Mouse (Mus musculus): Measurements from ENCODE around the gene Tut7.
A peak's percentile ranks its signal among the peaks of the same experiment; 100 is the strongest.
"Not testable (repeated sequence)": the region's sequence is repeated elsewhere in the genome, so short reads cannot be mapped to it uniquely, and the experiment has no call there.

Tut7 gene

DNA sequence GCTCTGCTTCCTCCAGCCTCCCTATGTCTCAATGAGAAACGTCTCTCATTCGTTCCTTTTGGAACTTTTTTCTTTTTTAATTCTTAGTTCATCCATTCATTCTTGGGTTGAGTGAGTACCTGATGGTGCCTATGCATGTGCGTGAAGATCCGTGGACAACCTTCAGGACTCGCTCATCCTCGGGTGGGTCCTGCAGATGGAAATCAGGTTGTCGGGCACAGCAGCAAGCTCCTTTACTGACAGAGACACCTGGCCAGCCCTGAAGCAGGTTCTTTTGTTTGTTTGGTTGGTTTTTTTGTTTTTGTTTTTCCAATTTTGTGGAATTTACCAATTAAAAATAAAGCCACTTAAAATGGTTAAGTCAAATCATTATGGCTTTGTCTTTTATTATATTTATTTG, 9.9 kb upstream of the Tut7 start:
- DNase-seq (ENCODE audit: low read depth, low spot score), result no peak

DNA sequence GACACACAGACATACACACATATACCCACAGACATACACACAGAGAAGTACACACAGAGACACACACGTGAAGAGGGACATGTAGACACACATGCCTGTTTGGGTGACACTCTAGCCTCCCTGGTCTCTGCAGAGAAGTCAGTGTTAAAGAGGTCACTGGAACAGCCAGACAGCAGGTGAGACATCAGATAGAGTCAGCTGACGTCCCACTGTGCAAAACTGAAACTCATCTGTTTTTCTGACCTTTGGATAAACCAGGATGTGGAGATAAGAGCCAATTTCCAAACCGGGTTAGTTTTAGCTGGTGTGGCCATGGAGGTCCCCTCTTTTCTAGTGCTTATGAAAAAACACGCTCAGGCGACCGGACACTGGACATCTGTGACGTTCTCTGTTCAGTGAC, 9.5 kb upstream of the Tut7 start:
- DNase-seq (ENCODE audit: low read depth, low spot score), result no peak

DNA sequence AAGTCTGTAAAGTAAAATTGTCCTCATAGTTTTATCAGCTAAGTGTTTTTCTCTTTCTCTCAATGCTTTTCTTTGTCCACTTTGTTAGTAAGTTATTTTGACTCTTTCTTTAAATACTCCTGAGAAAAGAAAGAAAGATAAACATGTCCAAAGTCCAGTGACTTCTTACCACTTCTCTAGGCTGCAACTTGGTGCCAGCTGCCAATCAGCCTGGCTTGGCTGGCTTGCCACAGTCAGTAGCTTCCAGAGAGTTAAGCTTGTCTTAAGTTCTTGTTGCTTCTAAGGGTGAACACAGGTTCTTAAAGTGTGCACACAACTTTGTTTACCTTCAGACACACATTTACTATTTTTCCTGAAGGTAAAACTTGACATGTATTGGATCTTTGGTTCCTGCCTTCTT, 3.0 kb upstream of the Tut7 start:
- no peak for DNase-seq (ENCODE audit: low read depth, low spot score)

DNA sequence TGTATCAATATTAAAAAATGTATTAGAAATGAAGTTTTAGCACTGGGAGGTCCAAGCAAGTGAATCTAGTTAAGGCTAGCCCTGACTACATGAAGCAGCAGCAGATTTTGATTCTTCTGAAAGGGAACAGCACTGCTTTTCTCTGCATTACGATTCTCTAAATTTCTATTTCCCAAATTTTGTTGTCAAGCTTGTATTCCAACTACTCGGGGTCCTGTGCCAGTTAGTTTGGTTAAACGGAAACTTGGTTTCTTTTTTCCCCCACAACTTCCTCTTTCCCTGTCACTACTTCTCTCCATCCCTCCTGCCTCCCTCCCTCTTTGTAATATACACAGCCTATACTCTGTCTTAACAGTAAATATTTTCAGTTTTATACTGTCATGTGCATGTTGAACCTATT, 2.1 kb downstream of the Tut7 start:
- DNase-seq (ENCODE audit: low read depth, low spot score), result no peak

DNA sequence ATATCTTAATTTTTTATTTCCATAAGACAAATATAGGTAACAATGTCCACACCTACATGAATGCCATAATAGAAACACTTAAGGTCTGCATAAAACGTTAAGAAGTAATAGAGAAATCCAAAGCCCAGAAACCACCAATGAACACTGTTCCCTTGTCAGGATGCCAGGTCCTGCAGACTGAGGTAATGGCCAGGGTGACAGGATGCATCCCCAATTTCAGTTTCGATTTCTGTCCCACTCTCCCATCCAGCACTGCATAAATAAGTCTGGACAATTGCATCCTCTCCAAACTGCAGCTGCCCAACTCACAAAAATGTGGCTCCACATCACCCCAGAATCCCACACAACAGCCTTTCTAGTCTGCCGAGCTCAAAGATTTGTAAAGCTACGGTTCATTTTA, 2.8 kb downstream of the Tut7 start:
- no peak for DNase-seq (ENCODE audit: low read depth, low spot score)

DNA sequence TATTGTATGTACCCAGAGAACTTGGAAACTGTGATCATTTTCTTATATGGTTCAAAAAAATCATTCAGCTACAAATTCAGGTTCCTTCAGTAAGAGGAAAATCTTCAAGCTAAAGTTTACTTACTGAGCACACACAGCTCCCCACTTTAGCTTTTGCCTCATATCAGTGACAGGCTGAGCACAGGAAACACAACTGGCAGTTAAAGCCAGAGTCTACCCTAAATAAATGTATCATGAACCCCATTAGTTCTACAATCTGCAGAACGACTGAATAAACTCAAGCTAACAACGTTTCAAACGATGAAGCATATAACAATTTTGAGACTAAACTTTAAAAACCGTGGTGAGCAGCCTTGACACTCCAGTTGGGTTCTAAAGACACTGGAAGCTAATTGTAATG, 5.6 kb downstream of the Tut7 start:
- no peak for DNase-seq (ENCODE audit: low read depth, low spot score)

DNA sequence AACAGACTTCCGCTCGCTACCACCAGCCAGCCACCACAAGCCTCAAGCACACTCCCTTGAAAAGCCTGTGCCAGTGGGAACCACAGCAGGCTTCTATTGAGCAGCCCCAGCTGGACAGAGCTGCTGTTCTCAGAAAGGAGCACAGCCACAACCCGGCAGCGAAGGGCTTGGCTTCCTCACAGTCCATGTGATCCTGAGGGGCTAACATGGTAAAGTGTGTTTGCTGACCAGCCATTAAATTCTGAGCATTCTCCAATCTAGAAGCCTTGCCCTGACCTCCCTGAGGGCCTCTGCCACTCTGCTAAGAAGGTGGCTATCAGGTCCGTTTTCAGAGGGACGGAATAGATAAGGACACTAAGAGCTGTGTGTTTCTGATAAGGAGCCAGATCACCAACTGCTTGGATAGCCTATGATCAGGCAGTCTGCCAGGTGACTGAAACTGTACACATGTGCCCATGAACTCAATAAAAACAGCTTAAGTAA, 8.8 kb downstream of the Tut7 start:
- DNase-seq (ENCODE audit: low read depth, low spot score), result no peak

DNA sequence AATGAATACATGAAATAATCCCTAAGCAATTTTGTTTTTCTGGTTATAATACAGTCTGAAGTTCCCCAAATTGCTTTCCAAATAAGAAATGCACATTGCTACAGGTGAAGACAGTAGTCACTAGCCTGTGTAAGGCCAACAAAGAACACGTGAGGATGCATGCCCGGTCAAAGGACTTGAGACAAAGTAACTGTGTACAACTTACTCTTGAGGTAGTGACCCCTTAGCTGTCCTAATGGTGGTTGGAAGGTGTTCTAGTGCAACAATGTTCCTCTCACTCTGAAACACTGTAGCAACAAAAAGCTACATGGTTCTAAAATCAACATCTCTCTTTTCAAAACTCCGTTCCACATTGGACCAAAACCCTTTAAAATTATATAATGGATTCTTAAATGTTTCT, 11.4 kb downstream of the Tut7 start:
- DNase-seq (ENCODE audit: low read depth, low spot score), result no peak

DNA sequence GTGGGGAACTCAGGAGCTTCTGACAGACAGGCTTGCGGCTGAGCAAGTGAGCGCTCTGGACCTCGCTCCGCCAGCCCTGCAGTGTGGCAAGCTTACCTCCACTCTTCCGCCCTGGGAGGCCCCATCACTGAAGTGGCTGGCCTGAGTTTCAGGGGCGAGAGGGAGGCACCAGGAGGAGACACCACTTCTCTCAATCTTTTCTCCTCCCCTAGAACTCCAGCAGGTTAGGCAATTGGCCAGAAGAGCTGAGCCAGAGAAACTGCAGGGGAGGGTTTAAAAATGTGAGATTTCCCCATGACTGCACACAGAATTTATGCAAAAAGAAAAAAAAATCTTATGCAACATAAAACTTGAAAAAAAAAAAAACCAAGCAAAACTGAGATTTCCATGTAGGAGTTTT, 21.9 kb downstream of the Tut7 start:
- DNase-seq (ENCODE audit: low read depth, low spot score), result no peak

DNA sequence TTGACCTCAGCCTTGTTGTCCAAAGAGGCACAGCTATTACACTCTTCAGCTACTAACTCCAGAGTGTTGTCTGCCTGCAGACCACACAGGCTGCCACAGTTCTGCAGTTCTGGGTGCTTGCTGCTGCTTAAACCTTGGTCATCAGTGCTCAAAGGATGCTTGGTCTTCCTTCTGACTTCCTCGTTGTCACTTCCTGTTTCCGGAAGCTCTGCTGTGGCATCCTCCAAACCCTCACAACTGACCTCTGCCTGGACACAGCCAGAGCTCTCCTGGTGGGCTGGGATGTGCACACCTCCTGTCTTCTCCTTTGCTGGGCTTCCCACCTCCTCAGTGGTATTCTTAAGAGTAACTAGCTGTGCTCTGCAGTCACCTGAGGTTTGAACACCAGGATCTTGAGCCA, 22.9 kb downstream of the Tut7 start:
- no peak for DNase-seq (ENCODE audit: low read depth, low spot score)

DNA sequence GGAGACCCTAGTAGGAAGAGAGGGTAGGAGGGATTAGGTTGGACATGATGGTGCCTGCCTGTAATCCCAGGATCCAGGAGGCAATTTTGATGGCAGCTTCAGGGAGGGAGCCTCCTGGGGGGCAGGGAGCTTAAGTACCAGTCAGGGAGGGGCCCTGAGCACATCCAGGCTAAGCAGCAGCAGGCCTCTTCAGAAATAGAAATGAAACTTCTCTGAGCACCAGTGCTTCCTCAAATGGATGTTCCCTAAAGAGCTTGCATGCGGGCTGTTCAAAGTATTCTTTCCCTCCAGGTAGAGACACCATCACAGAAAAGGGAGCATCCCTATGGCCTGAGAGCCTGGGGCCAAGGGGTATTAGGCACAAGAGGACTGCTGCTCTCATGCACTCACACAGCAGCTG, 24.6 kb downstream of the Tut7 start:
- no peak for DNase-seq (ENCODE audit: low read depth, low spot score)

DNA sequence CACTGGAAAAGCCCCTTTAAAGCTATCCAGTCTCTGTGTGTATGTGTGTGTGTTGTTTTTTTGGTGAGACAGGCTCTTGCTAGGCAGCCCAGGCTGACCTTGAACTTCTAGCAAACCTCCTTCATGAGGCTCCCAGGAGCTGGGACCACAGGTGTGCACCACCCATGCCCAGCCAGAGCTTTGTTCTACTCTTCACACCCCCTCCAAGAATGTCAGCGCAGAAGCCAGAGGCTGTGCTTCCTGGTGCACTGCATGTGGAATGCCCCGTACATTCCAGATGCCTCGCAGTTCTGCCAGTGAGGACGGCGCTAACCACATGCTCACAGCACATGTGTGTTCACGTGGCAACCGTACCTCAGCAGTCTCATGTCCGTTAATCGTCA, 26.5 kb downstream of the Tut7 start:
- no peak for DNase-seq (ENCODE audit: low read depth, low spot score)

DNA sequence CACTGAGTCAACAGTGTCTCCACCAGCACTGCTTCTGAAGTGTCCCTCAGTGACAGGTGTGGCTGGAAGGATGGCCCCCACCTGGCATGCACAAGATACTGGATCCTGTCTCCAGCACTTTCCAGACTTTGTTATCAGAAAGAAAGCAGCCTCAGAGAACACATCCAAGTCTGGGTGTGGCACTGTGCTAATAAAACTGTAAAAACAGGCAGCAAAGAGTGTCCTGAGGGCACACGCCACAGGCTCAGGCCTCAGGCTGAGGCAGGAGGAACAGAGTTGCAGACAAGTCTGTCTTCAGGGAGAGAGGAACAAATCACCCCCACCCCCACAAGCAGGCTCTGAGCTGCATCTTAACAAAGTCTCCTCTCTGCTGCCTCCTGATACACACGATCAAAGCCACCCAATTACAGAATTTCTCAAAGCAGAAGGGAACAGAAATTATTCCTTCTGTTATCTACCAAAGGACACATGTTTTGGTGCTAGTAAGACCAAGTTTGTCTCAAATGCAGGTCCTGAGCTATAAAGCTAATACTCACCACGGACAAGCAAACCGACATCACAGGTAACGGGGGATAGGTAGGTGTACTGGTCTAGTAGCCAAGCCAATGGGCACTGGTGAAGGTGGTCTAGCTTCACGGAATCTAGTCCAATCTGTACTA, 27.0 kb downstream of the Tut7 start:
- DNase-seq (ENCODE audit: low read depth, low spot score), result no peak

DNA sequence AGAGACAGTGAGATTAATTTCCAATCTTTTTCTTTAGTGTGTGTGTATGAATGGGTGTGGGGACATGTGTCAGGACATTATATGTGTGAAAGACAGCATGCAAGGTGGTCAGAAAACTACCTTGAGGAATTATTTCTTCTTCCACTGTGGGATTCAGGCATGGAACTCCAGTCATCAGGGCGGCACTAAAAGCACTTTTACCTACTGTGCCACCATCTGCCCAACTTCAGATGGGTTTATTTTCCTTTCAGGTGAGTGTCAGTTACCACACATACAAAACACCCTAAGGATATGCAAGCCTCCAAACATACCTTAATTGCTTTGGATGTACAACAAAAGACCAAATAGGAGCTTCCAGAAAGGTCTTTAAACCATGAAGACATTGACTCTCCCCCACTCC, 28.2 kb downstream of the Tut7 start:
- DNase-seq (ENCODE audit: low read depth, low spot score), result no peak

DNA sequence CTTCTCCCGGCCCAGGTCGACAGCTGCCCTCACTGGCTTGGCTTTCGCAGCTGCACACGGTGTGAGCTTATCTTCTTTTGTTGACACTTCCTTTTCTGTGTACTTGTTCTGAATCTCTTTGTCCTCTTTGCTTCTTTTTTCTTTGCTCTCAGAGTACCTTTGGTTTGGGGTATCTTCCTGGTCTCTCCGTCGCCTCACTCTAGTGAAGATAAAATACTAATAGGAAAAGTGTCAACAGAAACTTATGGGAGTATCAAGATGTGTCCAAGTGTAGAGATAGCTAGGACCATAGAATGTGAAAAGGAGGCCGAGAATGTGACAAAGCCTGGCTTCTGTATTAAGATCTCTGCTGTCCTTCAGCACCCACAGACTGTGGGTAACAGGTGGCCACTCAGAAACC, 40.8 kb downstream of the Tut7 start, which contains the start of gene Gm49354:
Gene Gm49354, minus strand, starts transcription at position 101 of the 400 bp plus-strand sequence.
- no peak for DNase-seq (ENCODE audit: low read depth, low spot score)

DNA sequence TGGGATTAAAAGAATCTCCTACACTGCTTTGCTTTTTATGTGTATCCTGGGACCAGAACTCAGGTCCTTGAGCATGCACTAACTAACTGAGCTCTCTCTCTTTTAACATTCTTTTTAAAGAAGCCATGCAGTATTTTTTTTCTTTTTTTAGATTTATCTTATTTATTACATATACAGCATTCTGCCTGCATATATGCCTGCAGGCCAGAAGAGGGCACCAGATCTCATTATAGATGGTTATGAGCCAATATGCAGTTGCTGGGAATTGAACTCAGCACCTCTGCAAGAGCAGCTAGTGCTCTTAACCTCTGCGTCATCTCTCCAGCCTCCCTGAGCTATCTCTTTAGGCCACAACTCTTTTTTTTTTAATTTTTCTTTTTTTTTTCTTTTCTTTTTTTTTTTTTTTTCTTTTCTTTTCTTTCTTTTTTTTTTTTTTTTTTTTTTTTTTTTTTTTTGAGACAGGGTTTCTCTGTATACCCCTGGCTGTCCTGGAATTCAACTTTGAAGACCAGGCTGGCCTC, 43.1 kb downstream of the Tut7 start:
- DNase-seq (ENCODE audit: low read depth, low spot score), result not testable (repeated sequence)

DNA sequence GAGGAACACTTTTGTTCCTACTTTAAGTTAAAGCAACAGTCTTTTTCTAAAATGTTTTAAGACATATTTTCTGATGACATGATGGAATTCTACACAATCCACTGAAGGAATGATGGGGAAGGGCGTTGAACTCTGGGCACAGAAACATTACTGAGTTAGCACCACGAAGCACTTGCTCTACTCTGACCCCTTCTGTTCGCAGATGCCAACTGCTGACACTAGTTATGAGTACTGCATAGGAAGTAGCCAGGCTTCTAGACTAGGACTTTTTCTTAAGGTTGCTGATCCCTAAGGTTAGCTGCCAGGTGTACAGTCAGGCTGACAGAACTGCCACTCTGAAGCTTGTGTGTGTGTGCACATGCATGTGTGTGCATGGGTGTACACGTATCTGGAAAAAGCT, 43.7 kb downstream of the Tut7 start:
- DNase-seq (ENCODE audit: low read depth, low spot score), result no peak

DNA sequence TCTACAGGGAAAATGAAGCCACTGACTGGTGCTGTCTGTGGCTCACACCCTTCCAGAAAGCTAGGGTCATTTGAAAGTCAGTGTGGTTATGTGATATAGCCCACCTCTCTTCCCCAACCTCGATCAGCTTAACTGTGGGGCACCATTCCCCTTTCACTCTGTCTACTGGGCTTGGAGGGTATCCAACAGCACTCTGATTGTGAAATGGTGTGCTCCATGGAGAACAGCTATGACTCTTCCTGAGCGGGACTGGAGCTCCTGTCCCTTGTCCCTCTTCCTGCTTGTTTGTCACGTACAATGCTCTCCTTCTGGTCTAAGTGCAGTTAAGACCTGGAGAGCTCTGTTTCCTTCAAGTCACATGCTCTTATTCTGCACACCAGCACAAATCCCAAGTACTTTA, 47.8 kb downstream of the Tut7 start:
- DNase-seq (ENCODE audit: low read depth, low spot score), result no peak

DNA sequence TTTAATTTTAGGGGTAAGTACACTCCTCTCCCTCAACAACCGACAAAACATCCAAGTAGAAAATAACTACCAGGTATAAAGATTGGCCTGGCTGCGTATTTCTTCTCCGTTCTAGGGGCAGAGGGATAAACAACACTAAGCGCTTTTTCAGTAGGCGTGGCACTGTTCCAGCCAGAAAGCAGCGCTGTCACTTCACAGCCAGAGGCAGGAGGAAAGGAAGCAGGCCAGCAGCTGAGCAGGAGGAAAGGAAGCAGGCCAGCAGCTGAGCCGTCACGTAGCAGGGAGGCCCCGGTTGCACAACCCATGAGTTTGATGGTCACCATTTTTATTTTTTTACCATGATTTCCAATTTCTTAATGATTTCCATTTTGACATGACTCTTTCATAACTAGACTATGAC, 51.7 kb downstream of the Tut7 start:
- no peak for DNase-seq (ENCODE audit: low read depth, low spot score)

DNA sequence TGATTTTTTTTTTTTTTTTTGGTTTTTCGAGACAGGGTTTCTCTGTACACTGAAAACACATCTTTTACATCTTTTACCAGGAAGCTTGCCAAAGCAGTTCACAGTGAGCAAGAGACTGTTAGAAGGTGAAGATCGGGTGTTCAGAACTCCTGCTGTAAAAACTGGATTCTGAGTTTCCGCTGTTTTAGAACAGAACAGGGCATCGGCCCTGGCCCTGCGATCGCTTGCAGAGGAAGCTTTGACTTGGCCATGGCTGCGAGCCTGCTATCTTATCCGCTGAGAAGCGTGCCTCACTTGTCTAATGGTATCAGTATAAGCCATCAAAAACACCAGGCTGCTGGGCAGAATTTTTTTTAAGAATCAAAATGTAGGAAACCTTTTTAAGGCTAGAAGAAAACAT, 52.1 kb downstream of the Tut7 start:
- DNase-seq (ENCODE audit: low read depth, low spot score), result no peak

DNA sequence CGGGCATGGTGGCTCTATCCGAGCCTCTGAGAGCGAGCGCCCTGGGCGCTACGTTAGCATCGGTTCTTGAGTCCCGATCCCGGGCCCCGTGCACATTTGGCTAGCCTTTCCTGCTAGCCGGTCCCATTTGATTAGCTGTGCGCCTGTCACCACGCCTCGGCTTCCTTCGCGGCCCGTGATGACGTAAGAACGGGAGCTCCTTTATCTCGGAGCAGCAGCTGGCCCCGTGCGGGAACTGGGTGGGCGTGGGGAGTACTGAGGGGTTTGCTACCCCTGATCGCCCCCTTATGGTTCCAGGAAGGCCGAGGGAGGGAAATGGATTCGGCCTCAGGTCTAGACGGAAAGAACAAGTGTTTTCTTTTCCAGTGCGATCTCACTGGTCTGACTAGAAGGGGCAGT, 52.8 kb downstream of the Tut7 start:
- peak; percentile 94 for DNase-seq (ENCODE audit: low read depth, low spot score)

DNA sequence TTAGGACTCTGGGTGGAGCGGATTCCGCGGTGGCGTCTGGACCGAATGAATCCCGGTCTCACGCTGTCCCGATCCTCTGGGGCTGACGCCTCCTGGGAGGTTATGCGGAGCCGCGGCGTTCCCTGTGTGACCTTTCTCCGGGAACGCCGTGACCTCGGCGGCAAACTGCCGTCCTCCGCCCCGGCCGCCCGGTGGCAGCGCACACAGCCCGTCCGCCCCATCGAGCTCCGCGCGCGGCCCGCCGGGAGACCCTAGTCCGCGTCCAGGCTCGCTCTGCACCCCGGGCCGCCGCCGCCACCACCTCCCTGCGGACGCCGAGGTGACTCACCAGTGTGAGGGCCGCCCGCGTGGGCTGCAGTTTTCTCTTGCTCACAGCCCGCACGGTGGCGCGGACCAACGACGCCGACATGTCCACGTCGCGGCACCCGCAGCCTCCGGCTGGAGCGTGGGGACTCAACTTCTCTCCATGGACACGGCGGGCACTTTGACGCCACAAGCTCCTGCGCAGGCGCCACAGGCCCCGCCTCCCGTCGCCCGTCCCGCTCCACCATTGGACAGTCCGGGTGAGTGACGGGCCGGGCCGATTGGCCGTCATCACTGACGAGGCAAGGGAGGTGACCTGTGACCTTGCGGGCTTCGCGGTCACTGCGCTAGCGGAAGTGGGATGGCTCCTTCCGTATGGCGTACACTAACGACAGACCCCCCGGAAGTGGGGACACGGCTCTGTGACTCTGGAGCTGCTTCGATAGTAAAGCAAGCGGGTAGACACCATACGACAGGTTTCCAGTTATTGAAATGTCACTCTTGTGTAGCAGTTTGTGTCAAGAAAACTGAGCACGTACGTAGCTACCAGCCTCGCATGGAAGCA, 53.4 kb downstream of the Tut7 start, which contains the start of gene Isca1:
Gene Isca1, minus strand, starts transcription at position 515 of the 868 bp plus-strand sequence.
- peak; percentile 99 for DNase-seq (ENCODE audit: low read depth, low spot score)

DNA sequence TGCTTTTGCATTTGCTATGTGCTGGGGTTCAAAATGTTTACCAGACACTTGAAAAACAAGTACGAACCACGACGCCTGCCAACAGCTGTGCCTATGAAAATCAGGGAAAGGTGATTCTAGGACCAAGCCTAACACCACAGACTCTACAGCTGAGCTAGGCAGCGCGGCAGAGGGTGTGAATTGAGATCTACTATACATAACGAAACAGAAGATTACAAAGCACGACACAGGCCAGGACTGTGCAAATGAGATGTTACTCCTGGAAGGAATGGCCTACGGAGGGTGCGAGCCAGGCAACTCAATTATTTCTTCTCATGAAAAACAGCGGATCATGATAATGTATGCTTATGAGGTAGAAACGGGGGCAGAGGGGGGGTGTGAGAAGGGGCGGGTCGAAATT, 54.4 kb downstream of the Tut7 start:
- no peak for DNase-seq (ENCODE audit: low read depth, low spot score)

Measured in mesoderm, embryonic 11.5 days (tissue).